Mouse (Mus musculus): ENCODE data around the gene Pcp2.

GRCm38 (mm10) chr8:3587391-3588257, 37.7 kb downstream of the Pcp2 start:
- TF ChIP-seq HCFC1 (IDR thresholded peaks at IDR 0.05; ENCODE audit: borderline replicate concordance, insufficient read depth, low read length) = peak; percentile 34; the same call in 1 of the 2 replicates
- TF ChIP-seq ZNF384 (IDR thresholded peaks at IDR 0.05; ENCODE audit: low read depth, low read length) = no peak
- TF ChIP-seq CHD2 (IDR thresholded peaks at IDR 0.05; ENCODE audit: low read depth, low read length) = no peak
- no peak for TF ChIP-seq MAFK (IDR thresholded peaks at IDR 0.05; ENCODE audit: insufficient read depth, low read depth, low read length)
